Mouse (Mus musculus) kidney, adult 2 months (tissue): Measurements from ENCODE around the gene Mecom.

Experiments
- CTCF ChIP-seq: fragments of 200-500 bp; conservative IDR thresholded peaks from 2 replicates; pipeline ENCODE4 v1.5.1; 2011; ENCODE audit warnings: low read depth, mild to moderate bottlenecking, control low read depth, low read length, moderate library complexity, mixed read lengths; ENCODE audit not compliant: insufficient read depth, insufficient read length
- POLR2A ChIP-seq: fragments of 200-500 bp; IDR thresholded peaks from one replicate; pipeline ENCODE4 v1.6.1; 2011; ENCODE audit warnings: low read depth, low read length, control low read depth

GRCm38 (mm10) chr3:30038545-30038944, 509.3 kb downstream of the Mecom start:
- TF ChIP-seq POLR2A: no peak
- no peak for TF ChIP-seq CTCF
